7 mouse cellular contexts compared by ENCODE assay signal in the genomic region with DNA sequence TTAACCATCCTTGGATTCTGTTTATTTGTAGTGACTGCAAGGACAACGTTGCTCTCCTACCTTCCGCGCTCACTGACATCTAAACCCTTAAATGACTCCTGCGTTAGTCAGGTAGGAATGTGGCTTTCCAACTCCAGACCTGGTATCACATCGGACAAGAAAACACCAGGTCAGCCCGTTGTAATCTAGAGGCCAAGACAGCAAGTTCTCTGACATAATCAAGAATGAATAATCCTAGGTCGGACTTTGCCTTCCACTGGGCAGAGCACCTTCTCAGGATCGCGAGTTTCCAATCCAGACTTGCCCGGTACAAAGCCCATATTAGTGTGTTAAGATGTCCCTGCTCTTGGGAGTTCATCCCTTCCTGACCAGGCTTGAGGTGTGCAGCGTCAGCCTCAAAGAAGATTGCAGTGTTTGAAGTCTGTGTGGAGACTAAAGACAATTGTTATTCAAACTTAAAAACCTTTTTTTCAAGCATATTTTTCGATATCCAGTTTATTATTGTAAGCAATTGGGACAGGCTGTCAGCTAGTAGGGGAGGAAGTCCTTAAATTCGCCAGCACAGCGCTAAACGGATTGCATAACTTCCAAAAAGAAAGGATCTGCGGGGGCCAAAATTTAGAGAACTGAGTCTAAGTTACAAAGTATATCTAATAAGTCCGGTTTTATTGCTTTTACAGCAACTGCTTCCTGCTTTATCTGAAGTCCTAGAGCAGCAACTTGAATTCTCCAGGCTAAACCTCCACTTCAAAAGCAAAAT. TPM values are rescaled to one million over a fixed set of nuclear protein-coding genes. Genes with fewer than 3 reads are reported as not detected.
DNase-seq lines count a peak whose midpoint lies in the region; ATAC-seq and TF ChIP-seq lines count a peak whose summit lies in the region.

No protein-coding gene starts in this region.

- no peak for ATAC-seq in forebrain, embryonic 14.5 days
- ATAC-seq in intestine, embryonic 16.5 days, result peak; percentile 27

- no peaks in the 10 kb centered on the region for H3K4me1 ChIP-seq in ES-Bruce4 (ENCODE audit: control insufficient read depth, insufficient read depth, low read length)
- peaks cover 26% of the 10 kb centered on the region for H3K4me1 ChIP-seq in forebrain, embryonic 14.5 days (ENCODE audit: control insufficient read depth, insufficient read depth, low read length)
- peaks cover 18% of the 10 kb centered on the region for H3K4me1 ChIP-seq in intestine, embryonic 16.5 days (ENCODE audit: control insufficient read depth, insufficient read depth, low read length)

- no peak for TF ChIP-seq EP300 in ES-Bruce4 (IDR thresholded peaks at IDR 0.05; ENCODE audit: insufficient read depth, low read depth, low read length)

- DNase-seq in 416B (ENCODE audit: low read depth), result peak; percentile 47
- DNase-seq in forebrain, embryonic 14.5 days (ENCODE audit: low spot score), result no peak
- DNase-seq in lung, postnatal 14 days, result peak; percentile 13
- DNase-seq in natural killer cell, adult 2 months (ENCODE audit: low spot score in 2 of 2), result no peak
- no peak for DNase-seq in layer of hippocampus, postnatal 25 days (ENCODE audit: extremely low spot score in 1 of 2, low spot score in 1 of 2)

- no peaks in the 10 kb centered on the region for H3K9me3 ChIP-seq in ES-Bruce4 (replicated peaks; ENCODE audit: control insufficient read depth, insufficient read depth, low read length, poor library complexity, severe bottlenecking)
- no peaks in the 10 kb centered on the region for H3K9me3 ChIP-seq in forebrain, embryonic 14.5 days (replicated peaks; ENCODE audit: control insufficient read depth, low read length)
- H3K9me3 ChIP-seq in intestine, embryonic 16.5 days (ENCODE audit: control insufficient read depth, low read length), result no peaks in the 10 kb centered on the region

- peak overlapping the region; percentile 85 for H3K4me3 ChIP-seq in ES-Bruce4 (ENCODE audit: low read depth, low read length)
- H3K4me3 ChIP-seq in forebrain, embryonic 14.5 days (ENCODE audit: low read depth, low read length), result peak overlapping the region; percentile 93
- peak overlapping the region; percentile 87 for H3K4me3 ChIP-seq in intestine, embryonic 16.5 days (ENCODE audit: low read length)

- H3K27me3 ChIP-seq in ES-Bruce4 (ENCODE audit: control insufficient read depth, insufficient read depth, low read length, poor library complexity, severe bottlenecking), result no peaks in the 10 kb centered on the region
- no peaks in the 10 kb centered on the region for H3K27me3 ChIP-seq in forebrain, embryonic 14.5 days (replicated peaks; ENCODE audit: control insufficient read depth, insufficient read depth, low read length)
- no peaks in the 10 kb centered on the region for H3K27me3 ChIP-seq in intestine, embryonic 16.5 days (replicated peaks; ENCODE audit: control insufficient read depth, insufficient read depth, low read length)

- H3K27ac ChIP-seq in ES-Bruce4 (ENCODE audit: insufficient read depth, low read length), result no peak overlapping the region
- peak overlapping the region; percentile 96 for H3K27ac ChIP-seq in forebrain, embryonic 14.5 days (ENCODE audit: low read depth, low read length)
- H3K27ac ChIP-seq in intestine, embryonic 16.5 days (ENCODE audit: low read length), result peak overlapping the region; percentile 83

- peak overlapping the region; percentile 93 for H3K9ac ChIP-seq in ES-Bruce4 (ENCODE audit: low read depth, poor library complexity, severe bottlenecking)
- H3K9ac ChIP-seq in forebrain, embryonic 14.5 days (ENCODE audit: low read length), result peak overlapping the region; percentile 94
- peak overlapping the region; percentile 87 for H3K9ac ChIP-seq in intestine, embryonic 16.5 days (ENCODE audit: low read depth, low read length)

- WGBS in forebrain, embryonic 14.5 days, result 17% methylated on average over 17 of the region's 17 CpGs
- WGBS in intestine, embryonic 16.5 days, result 15% methylated on average over 17 of the region's 17 CpGs

- no peak for TF ChIP-seq POLR2A in ES-Bruce4 (IDR thresholded peaks at IDR 0.05; ENCODE audit: insufficient read depth, low read length)

- TF ChIP-seq CTCF in ES-Bruce4 (IDR thresholded peaks at IDR 0.05; ENCODE audit: low read depth, low read length), result no peak

- peak overlapping the region; percentile 78 for H3K4me2 ChIP-seq in forebrain, embryonic 14.5 days (ENCODE audit: low read length)
- H3K4me2 ChIP-seq in intestine, embryonic 16.5 days (ENCODE audit: low read depth, low read length), result peak overlapping the region; percentile 81

- no peaks in the 10 kb centered on the region for H3K36me3 ChIP-seq in ES-Bruce4 (ENCODE audit: control insufficient read depth, insufficient read depth, low read length, poor library complexity, severe bottlenecking)
- no peaks in the 10 kb centered on the region for H3K36me3 ChIP-seq in forebrain, embryonic 14.5 days (ENCODE audit: control insufficient read depth, insufficient read depth, low read length)
- no peaks in the 10 kb centered on the region for H3K36me3 ChIP-seq in intestine, embryonic 16.5 days (ENCODE audit: control insufficient read depth, insufficient read depth, low read length)

RNA-seq across cellular contexts. Expression of gene Rapgef2, which starts 1.6 kb away (rescaled TPM):
- polyA plus RNA-seq in ES-Bruce4 (2011; ENCODE audit: insufficient read depth, insufficient read length, low read depth, missing spikeins), result 17.7 and 21.6 TPM in 2 replicates
- polyA plus RNA-seq in forebrain, embryonic 14.5 days (2014; fragmentation: Nextera tagmentation; extraction: Ambion mirVana), result 9.7 and 10.5 TPM in 2 replicates
- polyA plus RNA-seq in intestine, embryonic 16.5 days (2015; fragmentation: Nextera tagmentation; extraction: Ambion mirVana), result 2.2 and 3.0 TPM in 2 replicates
- total RNA-seq in layer of hippocampus, postnatal 25 days (2021), result 100 to 1,000 TPM; 149 to 153 TPM

RNA-seq across cellular contexts. Expression of gene Gm17359, which starts 48.6 kb away (rescaled TPM):
- polyA plus RNA-seq in ES-Bruce4 (2011; ENCODE audit: insufficient read depth, insufficient read length, low read depth, missing spikeins), result not detected in 2 replicates
- polyA plus RNA-seq in forebrain, embryonic 14.5 days (2014; fragmentation: Nextera tagmentation; extraction: Ambion mirVana), result 0.17 TPM in 1 of 2 replicates, not detected in the other
- polyA plus RNA-seq in intestine, embryonic 16.5 days (2015; fragmentation: Nextera tagmentation; extraction: Ambion mirVana), result not detected in 2 replicates
- not detected for total RNA-seq in layer of hippocampus, postnatal 25 days (2021)

Comparison
In these comparisons a context has a peak if more than half of its experiments do, and no peak if none do; other contexts are left out.
1. DNase-seq: peak in 416B (single experiment) and lung, postnatal 14 days (single experiment); none in forebrain, embryonic 14.5 days (single experiment), natural killer cell, adult 2 months (0 of 2) and layer of hippocampus, postnatal 25 days (0 of 2).
2. Peak in every context shown above with its lines, with median percentiles within 50 percentile points of each other: H3K4me3 ChIP-seq and H3K9ac ChIP-seq.